Mouse (Mus musculus) frontal cortex, postnatal 14 days (tissue): ENCODE measurements around the gene Trp63.

Experiments
- DNase-seq, 2 experiments: peaks; one replicate each; pipeline ENCODE4 v3.0.0; 2022; ENCODE audit warnings: low spot score in 2 of 2

The Trp63 gene

DNA sequence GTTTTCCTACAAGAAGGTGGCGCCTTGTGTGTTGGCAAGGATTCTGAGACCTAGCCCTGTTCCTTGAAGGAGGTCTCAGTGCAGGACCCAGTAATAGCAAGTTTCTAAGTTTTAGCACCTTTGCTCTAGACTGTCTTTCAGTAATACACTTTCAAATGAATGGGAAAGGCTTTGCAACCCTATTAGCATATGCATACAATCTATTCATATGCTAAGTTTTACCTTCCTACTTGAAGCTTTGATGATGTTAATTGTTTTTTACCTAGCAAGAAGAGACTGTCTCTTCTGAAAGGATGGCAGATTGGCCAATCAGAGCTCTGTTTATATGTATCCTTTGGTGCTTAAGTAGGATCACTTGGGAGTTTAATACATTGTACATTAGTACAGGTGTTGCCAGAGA, 187.9 kb downstream of the Trp63 start:
- no peak for DNase-seq

DNA sequence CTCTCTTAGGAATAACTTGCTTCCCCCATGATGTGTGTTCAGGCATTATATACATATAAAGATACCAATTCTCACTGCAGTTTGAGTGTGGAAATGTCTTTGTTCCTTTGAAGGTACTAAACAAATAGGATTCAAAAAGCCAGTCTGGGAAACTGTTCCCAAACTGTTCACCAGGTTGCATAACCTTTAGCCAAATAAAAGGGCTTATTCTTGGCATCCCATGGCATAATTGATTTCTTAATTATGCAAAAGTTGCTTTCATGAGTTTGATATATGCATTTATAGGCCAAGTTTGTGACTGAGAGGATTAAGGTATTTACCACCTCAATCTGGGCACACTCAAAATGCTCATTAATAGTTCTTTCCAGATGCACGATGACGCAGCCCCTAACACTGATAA, 192.1 kb downstream of the Trp63 start:
- DNase-seq = no peak

DNA sequence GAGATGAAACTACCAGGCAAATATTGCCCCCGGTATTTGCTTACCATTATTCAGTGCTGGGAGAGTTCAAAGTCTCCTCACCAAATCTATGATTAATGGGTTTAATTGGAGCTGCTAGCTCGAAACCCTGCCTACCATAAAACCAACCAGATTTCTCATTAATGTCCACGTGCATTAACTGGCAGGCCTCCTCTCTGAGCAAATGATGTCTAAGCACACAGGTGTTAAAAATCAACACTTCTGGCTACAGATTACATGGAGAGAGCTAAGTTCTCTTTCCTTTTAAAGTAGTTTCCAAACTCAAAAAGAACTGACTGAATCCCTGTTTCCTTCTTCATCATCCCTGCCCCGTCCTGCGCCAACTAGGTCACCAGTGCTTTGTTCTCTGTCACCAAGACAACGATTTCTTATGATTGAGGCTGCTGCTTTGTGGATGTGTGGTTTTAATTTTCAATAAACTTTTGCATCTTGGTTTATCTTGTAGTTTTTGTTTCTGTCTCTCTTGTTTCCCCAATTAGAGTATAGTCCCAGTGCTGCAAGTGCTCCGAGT, 193.9 kb downstream of the Trp63 start:
- DNase-seq = no peak

DNA sequence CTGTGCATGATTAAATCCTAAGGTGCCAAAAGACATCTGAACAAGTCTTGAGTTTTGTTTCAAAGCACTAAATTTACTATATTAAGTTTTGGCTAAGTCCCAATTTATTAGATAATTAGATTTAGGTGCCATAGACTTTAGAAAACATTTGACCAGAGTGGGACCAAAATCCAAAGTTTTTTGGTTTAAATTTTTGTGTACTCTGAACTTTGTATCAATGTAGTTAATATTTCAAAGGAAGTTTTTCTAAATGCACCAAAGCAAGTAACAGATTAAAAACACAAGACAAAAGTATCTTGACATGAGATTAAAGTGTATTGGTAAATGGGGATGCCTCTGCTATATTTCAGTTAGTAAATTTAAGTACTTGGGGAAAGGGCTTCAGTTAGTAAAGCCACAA, 194.6 kb downstream of the Trp63 start:
- DNase-seq = no peak

DNA sequence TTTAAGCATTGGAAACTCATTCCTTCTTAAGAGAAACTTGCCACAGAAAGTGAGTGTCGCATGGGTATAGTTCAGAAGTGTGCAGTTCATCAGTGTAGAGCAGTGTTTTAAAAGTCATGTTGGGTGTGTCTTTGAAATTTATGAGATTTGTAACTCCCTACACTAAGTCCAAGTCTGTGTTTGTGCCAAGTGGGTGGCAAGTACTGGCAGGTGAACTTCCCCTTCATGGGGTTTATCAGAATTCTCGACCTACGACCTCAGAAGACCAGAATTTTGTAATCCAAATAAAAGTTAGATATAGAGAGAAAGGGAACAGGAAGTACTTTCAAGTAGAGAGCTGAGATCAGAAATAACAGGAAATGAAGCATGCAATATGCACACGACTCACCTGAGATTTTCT, 215.5 kb downstream of the Trp63 start:
- no peak for DNase-seq

DNA sequence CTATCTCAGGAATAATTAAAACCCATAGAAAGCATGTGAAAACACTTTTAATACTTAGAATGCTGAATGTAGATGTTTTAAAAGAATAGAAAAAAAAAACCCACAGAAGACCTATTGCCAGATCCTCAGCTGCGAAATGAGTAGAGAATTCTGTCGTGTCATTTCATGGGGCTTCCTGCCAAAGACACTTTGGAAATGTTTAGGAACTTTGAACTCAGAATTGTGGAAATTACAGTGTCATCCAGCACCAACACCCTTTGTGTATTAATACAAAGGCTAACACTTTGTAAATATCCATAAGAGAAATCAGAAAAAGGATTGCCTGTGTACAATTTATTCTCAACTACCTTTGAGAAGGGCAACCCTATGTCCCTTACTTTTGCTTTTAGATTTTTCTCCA, 216.1 kb downstream of the Trp63 start:
- no peak for DNase-seq

DNA sequence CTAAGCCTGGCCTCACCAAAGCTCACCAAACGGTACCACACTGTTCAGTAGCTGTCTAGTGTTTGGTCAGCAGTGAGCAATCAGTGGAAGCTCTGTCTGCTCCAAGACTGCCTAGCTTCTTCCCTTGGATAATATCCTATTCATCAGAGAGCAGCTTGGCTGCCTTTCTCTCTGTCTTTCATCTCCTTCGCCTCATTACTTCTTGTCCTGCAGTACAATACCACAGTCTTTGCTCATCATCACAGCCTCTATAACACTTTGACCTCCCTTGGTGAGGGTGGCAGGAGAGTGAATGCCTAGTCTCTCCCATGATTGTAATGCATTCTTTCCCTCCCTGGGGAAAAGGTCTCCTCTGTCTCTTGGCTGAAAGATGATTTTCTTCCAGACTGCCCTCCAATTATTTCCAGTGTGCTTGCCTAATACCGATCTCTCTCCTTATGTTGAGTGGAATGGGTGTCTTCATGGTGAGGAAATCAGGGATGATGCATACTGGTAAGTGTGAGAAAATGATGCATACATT, 216.9 kb downstream of the Trp63 start:
- DNase-seq = no peak

DNA sequence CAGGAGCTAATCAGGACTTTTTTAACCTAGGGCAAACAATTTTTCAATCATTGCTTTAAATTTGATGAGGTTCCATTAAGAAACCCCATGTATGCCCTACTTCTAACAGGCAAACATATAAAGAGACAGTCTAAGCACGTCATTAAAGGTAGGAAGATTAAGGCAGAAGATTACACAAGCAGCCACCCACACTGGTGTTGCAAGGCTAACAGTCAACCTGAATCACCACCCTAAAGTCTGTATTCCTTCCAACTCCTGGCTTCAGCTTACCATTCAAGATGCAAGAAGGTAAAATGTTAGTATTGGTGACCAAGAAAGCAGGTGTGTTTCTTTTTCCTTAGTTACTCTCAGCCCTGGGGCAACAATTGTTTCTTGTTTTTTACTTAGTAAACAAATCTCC, 228.6 kb downstream of the Trp63 start:
- no peak for DNase-seq

DNA sequence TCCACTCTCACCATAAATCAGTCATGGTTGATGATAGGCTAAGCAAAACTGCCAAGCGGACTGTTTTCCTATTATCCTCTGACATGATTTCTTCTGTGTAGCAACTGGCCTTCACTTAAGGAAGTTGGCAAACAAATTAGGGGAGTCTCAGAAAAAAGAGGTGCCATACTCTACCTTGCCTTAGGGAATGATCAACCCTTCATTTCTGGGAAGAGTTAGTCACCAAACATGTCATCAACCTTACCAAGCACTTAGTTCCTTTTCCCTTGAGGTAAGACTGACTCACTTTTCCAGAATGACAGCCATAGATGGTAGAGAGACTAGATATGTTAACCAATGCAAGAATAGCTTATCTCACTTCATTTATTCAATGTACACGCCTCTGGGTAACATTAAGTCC, 250.6 kb downstream of the Trp63 start:
- no peak for DNase-seq
